Mouse (Mus musculus): ENCODE data around the gene 2610528A11Rik. TPM values are rescaled to one million over a fixed set of nuclear protein-coding genes. Genes with fewer than 3 reads are reported as not detected.

The 2610528A11Rik gene
- polyA plus RNA-seq, 1 experiment from 2014 or later: 9.0 TPM

DNA sequence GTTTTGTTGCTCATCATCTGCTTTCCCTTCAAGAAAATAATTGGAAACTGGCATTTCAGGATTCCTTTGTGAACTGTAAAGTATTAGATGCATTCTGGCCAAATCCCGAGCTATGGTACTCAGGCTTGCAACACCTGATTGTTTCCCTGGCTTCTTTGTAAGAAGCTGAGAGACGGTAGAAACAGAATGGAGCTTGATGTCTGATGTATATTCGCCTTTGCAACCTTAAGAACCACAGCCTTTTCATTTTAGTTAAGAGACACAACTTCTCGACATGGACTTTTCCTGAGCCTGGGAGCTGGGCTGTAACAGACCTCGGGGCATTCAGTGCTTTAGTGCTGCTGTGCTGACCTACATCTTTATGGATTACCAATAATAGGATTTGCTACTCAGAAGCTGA lies 46.2 kb downstream of the 2610528A11Rik start, which contains the start of gene Lrit2:
Lrit2 (plus strand) TSS at position 301 of the 400 bp plus-strand sequence.
- H3K36me3 ChIP-seq (ENCODE audit: control insufficient read depth, insufficient read depth, low read length): no peaks in the 10 kb centered on the region
- no peaks in the 10 kb centered on the region for H3K9me3 ChIP-seq (ENCODE audit: control insufficient read depth, low read length)
- WGBS: 78% methylated on average over 5 of the region's 5 CpGs
- H3K9ac ChIP-seq (ENCODE audit: low read depth, low read length): no peak within 1 kb of the TSS
- no peaks in the 10 kb centered on the region for H3K4me1 ChIP-seq (ENCODE audit: control insufficient read depth, insufficient read depth, low read length)
- DNase-seq (ENCODE audit: low spot score) (no peak), ATAC-seq (ENCODE audit: low read depth) (no peak)
- no peaks in the 10 kb centered on the region for H3K27me3 ChIP-seq (replicated peaks; ENCODE audit: control insufficient read depth, insufficient read depth, low read length)
- H3K4me2 ChIP-seq (ENCODE audit: low read depth, low read length): no peak within 1 kb of the TSS
- H3K27ac ChIP-seq (replicated peaks; ENCODE audit: low read depth, low read length): no peak within 1 kb of the TSS
- H3K4me3 ChIP-seq (ENCODE audit: low read depth, low read length): no peak within 1 kb of the TSS

DNA sequence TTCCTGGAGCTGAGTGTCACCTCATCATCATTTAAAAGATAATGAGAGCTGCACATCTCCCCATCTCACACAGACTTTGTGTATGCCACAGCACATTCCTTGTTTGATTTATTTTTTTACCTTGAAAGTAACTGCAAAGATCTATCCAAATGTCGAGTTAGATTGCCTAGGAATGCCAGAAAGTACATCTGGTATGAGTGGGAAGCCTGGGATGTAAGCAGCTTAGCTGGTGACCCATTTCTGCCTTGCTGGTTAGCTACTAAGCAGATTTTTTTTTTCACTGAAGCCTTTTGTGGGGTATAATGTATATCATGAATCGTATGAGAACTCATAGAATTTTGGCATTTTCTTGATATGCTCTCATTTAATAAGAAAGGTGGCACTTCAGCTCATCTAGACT lies 47.2 kb downstream of the 2610528A11Rik start:
- Histone ChIP-seq H3K36me3 (ENCODE audit: control insufficient read depth, insufficient read depth, low read length) (no peaks in the 10 kb centered on the region), H3K4me1 (ENCODE audit: control insufficient read depth, insufficient read depth, low read length) (no peaks in the 10 kb centered on the region), H3K4me3 (ENCODE audit: low read depth, low read length) (no peak overlapping the region), H3K4me2 (ENCODE audit: low read depth, low read length) (no peak overlapping the region), H3K27me3 (replicated peaks; ENCODE audit: control insufficient read depth, insufficient read depth, low read length) (no peaks in the 10 kb centered on the region), H3K27ac (replicated peaks; ENCODE audit: low read depth, low read length) (no peak overlapping the region), H3K9me3 (ENCODE audit: control insufficient read depth, low read length) (no peaks in the 10 kb centered on the region), H3K9ac (ENCODE audit: low read depth, low read length) (no peak overlapping the region)
- ATAC-seq (ENCODE audit: low read depth): no peak
- 54% methylated on average over 2 of the region's 2 CpGs for WGBS
- no peak for DNase-seq (ENCODE audit: low spot score)

DNA sequence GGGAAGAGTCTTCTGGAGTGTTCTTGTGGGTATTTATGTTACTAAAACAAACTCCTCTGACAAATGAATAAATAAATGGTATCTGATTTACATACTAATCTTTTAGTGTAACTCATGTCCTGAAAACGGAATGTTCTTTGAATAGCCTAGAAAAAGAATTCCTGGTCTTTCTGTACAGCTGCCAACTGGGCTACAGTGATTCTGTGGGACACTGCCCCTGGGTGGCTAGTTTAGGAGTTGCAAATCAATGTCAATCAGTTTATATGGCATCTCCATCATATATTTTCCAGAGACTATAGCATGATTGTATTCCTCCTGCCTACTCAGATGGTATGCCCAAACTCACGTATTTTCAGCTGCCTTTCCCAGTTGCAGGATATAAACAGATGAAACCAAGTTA lies 49.0 kb downstream of the 2610528A11Rik start:
- Histone ChIP-seq H3K27me3 (replicated peaks; ENCODE audit: control insufficient read depth, insufficient read depth, low read length) (no peaks in the 10 kb centered on the region), H3K9me3 (ENCODE audit: control insufficient read depth, low read length) (no peaks in the 10 kb centered on the region), H3K27ac (replicated peaks; ENCODE audit: low read depth, low read length) (no peak overlapping the region), H3K4me2 (ENCODE audit: low read depth, low read length) (no peak overlapping the region), H3K4me3 (ENCODE audit: low read depth, low read length) (no peak overlapping the region), H3K4me1 (ENCODE audit: control insufficient read depth, insufficient read depth, low read length) (no peaks in the 10 kb centered on the region), H3K9ac (ENCODE audit: low read depth, low read length) (no peak overlapping the region), H3K36me3 (ENCODE audit: control insufficient read depth, insufficient read depth, low read length) (no peaks in the 10 kb centered on the region)
- DNase-seq (ENCODE audit: low spot score) (no peak), ATAC-seq (ENCODE audit: low read depth) (no peak)
- WGBS: 58% methylated on average over 2 of the region's 2 CpGs

Other genes with a start within 250 kb of the 2610528A11Rik start
- gene Ccser2, start 145.2 kb downstream of the 2610528A11Rik start, polyA plus RNA-seq (2014; fragmentation: Nextera tagmentation; extraction: Ambion mirVana): 49.6 and 52.7 TPM in 2 replicates
- gene Rgr, start 65.1 kb downstream of the 2610528A11Rik start, polyA plus RNA-seq (2014; fragmentation: Nextera tagmentation; extraction: Ambion mirVana): 0.39 and 1.4 TPM in 2 replicates
- not detected in 2 replicates for gene Lrit1, start 59.2 kb downstream of the 2610528A11Rik start, polyA plus RNA-seq (2014; fragmentation: Nextera tagmentation; extraction: Ambion mirVana)
- 0.06 TPM in 1 of 2 replicates, not detected in the other for gene Lrit2, start 46.1 kb downstream of the 2610528A11Rik start, polyA plus RNA-seq (2014; fragmentation: Nextera tagmentation; extraction: Ambion mirVana)
- gene Cdhr1, start 15.7 kb downstream of the 2610528A11Rik start, polyA plus RNA-seq (2014; fragmentation: Nextera tagmentation; extraction: Ambion mirVana): 3.0 TPM in 2 replicates
- gene Ghitm, start 21.2 kb upstream of the 2610528A11Rik start, polyA plus RNA-seq (2014; fragmentation: Nextera tagmentation; extraction: Ambion mirVana): 198 and 210 TPM in 2 replicates

All from embryonic facial prominence, embryonic 14.5 days (tissue).